Mouse (Mus musculus) forebrain, embryonic 12.5 days (tissue): ENCODE measurements around the gene Irf2. TPM values are rescaled to one million over a fixed set of nuclear protein-coding genes. Genes with fewer than 3 reads are reported as not detected.

Source experiments
- ATAC-seq: fragments of 200-750 bp; cut with Nextera tagmentation; 2 replicates; pipeline ENCODE4 v1.8.0; 2017; ENCODE audit warnings: moderate TSS enrichment; ENCODE audit not compliant: low FRiP score
- H3K27ac ChIP-seq: fragments of 300-500 bp; sonication (generic); 2 replicates; pipeline ENCODE4 v1.5.1; 2016; ENCODE audit warnings: mild to moderate bottlenecking
- H3K27me3 ChIP-seq: fragments of 300-500 bp; sonication (generic); 2 replicates; pipeline ENCODE4 v1.6.1; 2016; ENCODE audit warnings: mild to moderate bottlenecking
- H3K36me3 ChIP-seq: fragments of 300-500 bp; sonication (generic); replicated peaks from 2 replicates; pipeline ENCODE4 v1.6.1; 2016; ENCODE audit warnings: mild to moderate bottlenecking
- H3K4me1 ChIP-seq: fragments of 300-500 bp; sonication (generic); 2 replicates; pipeline ENCODE4 v1.6.1; 2016
- H3K4me2 ChIP-seq: fragments of 300-500 bp; sonication (generic); 2 replicates; pipeline ENCODE4 v1.6.1; 2016; ENCODE audit warnings: mild to moderate bottlenecking, moderate library complexity
- H3K4me3 ChIP-seq: fragments of 300-500 bp; sonication (generic); replicated peaks from 2 replicates; pipeline ENCODE4 v1.5.1; 2016; ENCODE audit warnings: mild to moderate bottlenecking
- H3K9ac ChIP-seq: fragments of 300-500 bp; sonication (generic); 2 replicates; pipeline ENCODE4 v1.6.1; 2016; ENCODE audit warnings: mild to moderate bottlenecking
- H3K9me3 ChIP-seq: fragments of 300-500 bp; sonication (generic); 2 replicates; pipeline ENCODE4 v1.6.1; 2016
- WGBS: fragments of 180-500 bp; shearing (Covaris S2); methylation state at CpG from one replicate; pipeline ENCODE4 v1.1.7; 2016; 5-methylcytosine and 5-hydroxymethylcytosine counted together
- polyA plus RNA-seq: library from polyadenylated mRNA; unstranded; fragments of >200 nt; fragmentation: Nextera tagmentation; extraction: Ambion mirVana; gene quantifications from 2 replicates; pipeline ENCODE4 v1.2.1, GENCODE M21; 2016

The Irf2 gene
- polyA plus RNA-seq, 1 experiment from 2014 or later: 11.7 TPM

DNA sequence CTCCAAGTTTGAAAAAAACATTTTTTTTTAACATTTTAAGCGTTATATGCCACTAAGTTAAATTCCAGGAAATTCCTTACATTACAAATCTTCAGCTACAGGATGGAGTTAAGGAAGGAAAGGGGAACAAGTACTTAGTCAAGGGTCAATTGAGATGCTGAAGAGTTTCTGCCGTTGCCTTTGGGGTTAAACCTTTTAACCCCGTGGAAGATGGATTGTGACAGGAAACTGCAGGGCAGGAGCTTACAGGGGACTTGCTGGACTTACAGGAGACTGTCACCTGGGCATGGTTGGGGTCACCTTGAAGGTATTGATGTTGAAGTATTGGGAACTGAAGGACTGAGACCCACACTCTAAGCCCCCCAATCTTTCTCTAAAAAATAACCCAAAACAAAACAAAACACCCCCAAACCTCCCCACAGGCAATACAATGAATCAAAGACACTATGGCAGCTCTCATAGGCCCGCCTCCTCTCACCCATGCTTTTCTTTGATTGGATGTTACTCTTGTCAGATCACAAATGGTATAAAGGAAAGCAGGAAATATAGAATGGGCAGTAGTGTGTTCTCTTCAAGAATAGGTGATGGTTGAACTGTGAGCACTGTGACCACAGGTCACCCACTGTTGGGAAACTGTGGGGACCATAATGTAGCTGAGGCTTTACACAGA lies 7.9 kb downstream of the Irf2 start:
- Histone ChIP-seq H3K27me3 (no peaks in the 10 kb centered on the region), H3K27ac (no peak overlapping the region), H3K4me1 (peaks cover 10% of the 10 kb centered on the region), H3K4me3 (no peak overlapping the region), H3K36me3 (no peaks in the 10 kb centered on the region), H3K9me3 (no peaks in the 10 kb centered on the region), H3K4me2 (no peak overlapping the region), H3K9ac (no peak overlapping the region)
- WGBS: 63% methylated on average over 4 of the region's 4 CpGs
- ATAC-seq: no peak

DNA sequence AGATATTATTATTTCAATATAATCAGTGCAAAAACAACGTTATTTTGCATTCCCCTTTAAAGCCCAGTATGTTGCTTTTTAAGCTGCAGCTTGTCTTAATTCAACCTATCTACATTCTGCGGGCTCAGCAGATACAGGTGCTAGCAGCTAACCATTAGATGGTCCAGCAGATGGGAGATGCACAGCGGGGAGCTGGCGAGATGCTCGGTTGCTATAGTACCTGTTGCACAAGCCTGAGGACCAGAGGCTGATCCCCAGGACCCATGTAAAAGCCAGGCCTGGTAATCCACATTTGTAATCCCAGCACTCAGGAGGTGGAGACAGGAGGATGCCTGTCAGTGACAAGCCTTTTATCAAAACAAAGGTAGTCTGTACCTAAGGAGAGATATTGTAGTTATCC lies 10.5 kb downstream of the Irf2 start:
- Histone ChIP-seq H3K4me1 (peaks cover 10% of the 10 kb centered on the region), H3K36me3 (no peaks in the 10 kb centered on the region), H3K9me3 (no peaks in the 10 kb centered on the region), H3K9ac (no peak overlapping the region), H3K27ac (no peak overlapping the region), H3K27me3 (no peaks in the 10 kb centered on the region), H3K4me2 (no peak overlapping the region), H3K4me3 (no peak overlapping the region)
- 49% methylated on average over 5 of the region's 5 CpGs for WGBS
- ATAC-seq: no peak

DNA sequence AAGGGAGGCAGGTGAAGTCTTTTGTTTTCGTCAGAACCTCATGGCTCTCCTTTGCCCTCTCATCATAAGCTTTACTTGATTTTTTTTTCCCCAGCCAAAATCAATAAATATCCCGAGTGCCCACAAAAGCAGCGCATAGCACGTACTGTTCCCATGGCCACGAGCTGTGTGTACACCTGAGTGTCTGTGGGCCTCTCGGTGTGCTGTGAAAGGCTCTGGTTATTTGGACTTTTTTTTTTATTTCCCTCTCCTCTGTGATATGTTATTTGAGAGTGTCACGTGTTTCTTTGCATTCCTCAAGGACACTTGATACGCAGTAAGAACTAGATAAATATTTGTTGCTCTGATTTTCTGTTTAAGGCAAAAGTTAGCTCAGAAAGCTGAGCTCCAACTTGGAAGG lies 11.0 kb downstream of the Irf2 start:
- Histone ChIP-seq H3K9ac (no peak overlapping the region), H3K4me2 (no peak overlapping the region), H3K36me3 (no peaks in the 10 kb centered on the region), H3K9me3 (no peaks in the 10 kb centered on the region), H3K27me3 (no peaks in the 10 kb centered on the region), H3K4me1 (peaks cover 10% of the 10 kb centered on the region), H3K27ac (no peak overlapping the region), H3K4me3 (no peak overlapping the region)
- ATAC-seq: no peak
- WGBS: 82% methylated on average over 8 of the region's 8 CpGs

DNA sequence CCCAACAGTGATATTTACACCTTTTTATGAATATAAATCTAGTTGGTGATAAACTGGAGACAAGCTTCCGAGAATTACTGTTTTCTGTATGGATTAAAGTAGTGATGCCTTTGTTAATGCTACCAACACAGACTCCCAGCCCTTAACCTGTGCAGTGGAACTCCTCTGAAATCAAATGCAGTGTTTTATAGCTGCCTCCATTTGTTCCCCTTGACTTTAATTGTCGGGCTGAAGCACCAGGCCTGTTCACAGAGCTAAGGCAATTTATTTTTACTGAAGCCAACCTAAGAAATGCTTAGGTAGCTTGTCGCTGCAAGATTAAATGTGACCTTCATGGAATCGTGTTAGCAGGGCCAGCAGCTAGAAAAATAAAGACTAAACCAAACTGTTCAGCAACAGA lies 11.6 kb downstream of the Irf2 start:
- 74% methylated on average over 4 of the region's 4 CpGs for WGBS
- H3K27ac ChIP-seq: no peak overlapping the region; the same call in 1 of the 2 replicates

DNA sequence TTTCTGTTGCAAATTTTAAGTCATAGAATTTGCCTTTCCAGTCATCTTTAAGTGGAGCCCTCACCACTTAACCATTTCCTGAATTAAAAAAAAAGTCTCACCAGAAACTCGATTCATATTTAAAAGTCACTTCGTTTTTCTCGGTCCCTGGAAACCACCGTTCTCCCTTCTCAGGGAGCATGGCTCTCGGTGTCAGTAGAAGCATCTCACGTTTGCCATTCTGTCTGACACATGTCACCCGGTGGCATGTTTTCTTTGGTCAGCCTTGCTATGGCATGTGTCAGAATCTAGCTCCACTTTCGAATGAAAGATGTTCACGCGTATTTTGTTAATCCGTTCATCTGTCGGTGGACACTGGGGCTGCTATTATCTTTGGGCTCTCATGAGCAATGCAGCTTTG lies 13.5 kb downstream of the Irf2 start:
- H3K27ac ChIP-seq: no peak overlapping the region
- no peaks in the 10 kb centered on the region for H3K36me3 ChIP-seq
- H3K9ac ChIP-seq: no peak overlapping the region
- no peak overlapping the region for H3K4me3 ChIP-seq
- ATAC-seq: no peak
- no peaks in the 10 kb centered on the region for H3K27me3 ChIP-seq
- WGBS: 82% methylated on average over 12 of the region's 12 CpGs
- H3K4me2 ChIP-seq: no peak overlapping the region
- no peaks in the 10 kb centered on the region for H3K9me3 ChIP-seq
- peaks cover 10% of the 10 kb centered on the region for H3K4me1 ChIP-seq

More for the DNA sequence above, 11.6 kb downstream of the Irf2 start:
- no peaks in the 10 kb centered on the region for H3K36me3 ChIP-seq
- H3K9me3 ChIP-seq: no peaks in the 10 kb centered on the region
- no peak overlapping the region for H3K9ac ChIP-seq
- H3K4me3 ChIP-seq: no peak overlapping the region
- no peak overlapping the region for H3K4me2 ChIP-seq
- H3K4me1 ChIP-seq: peaks cover 10% of the 10 kb centered on the region
- ATAC-seq: no peak
- no peaks in the 10 kb centered on the region for H3K27me3 ChIP-seq

DNA sequence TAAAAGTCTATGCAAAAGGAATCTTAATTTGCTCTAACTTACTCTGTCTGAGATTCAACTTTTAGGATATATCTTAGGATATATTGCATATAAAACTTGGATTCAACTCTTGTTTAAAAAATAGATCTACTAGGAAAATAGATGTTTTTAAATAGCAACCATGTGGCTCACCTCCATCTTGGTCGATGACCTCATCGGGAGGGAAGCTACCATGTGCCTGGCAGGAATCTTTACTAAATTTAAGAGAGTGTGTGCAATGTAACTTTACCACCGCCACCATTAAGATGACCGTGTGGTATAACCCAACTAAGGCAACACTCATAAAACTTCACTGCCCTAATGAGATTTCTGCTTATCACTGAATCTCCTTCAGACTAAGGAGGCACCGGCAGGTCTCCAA lies 14.8 kb downstream of the Irf2 start:
- 97% methylated on average over 5 of the region's 5 CpGs for WGBS

DNA sequence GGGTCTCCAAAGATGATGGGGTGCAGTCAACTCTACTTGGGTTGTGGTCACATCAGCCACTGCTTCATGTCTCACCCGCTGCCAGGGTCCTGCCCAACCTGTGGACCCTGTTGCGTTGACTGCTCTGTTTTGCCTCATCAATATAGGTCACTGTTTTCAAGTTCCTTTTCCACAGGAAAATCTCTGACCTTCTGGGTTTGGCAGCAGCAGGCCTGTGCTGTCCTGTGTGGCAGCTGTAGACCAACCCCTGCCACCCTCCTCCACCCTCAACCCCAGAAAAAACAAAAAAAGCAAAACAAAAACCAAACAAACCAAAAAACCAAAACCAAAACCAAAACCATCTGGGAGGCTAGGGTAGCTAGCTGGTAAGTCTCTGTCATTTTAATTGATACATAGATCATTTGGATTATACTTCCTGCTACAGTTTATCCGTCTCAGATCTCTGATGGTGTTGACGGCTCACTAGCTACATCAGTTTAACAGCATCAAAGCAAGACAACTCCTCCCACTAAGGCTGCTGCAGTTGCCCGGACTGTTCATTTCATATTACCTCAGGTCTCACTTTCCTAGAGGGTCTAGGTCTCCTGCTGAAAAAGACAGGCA lies 16.3 kb downstream of the Irf2 start:
- H3K36me3 ChIP-seq: 0 out of 2 replicates have a peak, but pooled peaks cover 2% of the 10 kb centered on the region
- no peaks in the 10 kb centered on the region for H3K27me3 ChIP-seq
- no peak for ATAC-seq
- 79% methylated on average over 5 of the region's 5 CpGs for WGBS
- no peak overlapping the region for H3K27ac ChIP-seq
- H3K4me3 ChIP-seq: no peak overlapping the region
- H3K4me2 ChIP-seq: no peak overlapping the region
- H3K9me3 ChIP-seq: no peaks in the 10 kb centered on the region
- no peak overlapping the region for H3K9ac ChIP-seq
- peaks cover 4% of the 10 kb centered on the region; the same call in 1 of the 2 replicates for H3K4me1 ChIP-seq

More for the DNA sequence above, 14.8 kb downstream of the Irf2 start:
- no peaks in the 10 kb centered on the region for H3K27me3 ChIP-seq
- H3K9ac ChIP-seq: no peak overlapping the region
- no peak overlapping the region for H3K4me2 ChIP-seq
- peaks cover 10% of the 10 kb centered on the region for H3K4me1 ChIP-seq
- no peaks in the 10 kb centered on the region for H3K9me3 ChIP-seq
- no peak for ATAC-seq
- 0 out of 2 replicates have a peak, but pooled peaks cover 2% of the 10 kb centered on the region for H3K36me3 ChIP-seq
- H3K4me3 ChIP-seq: no peak overlapping the region
- H3K27ac ChIP-seq: no peak overlapping the region

DNA sequence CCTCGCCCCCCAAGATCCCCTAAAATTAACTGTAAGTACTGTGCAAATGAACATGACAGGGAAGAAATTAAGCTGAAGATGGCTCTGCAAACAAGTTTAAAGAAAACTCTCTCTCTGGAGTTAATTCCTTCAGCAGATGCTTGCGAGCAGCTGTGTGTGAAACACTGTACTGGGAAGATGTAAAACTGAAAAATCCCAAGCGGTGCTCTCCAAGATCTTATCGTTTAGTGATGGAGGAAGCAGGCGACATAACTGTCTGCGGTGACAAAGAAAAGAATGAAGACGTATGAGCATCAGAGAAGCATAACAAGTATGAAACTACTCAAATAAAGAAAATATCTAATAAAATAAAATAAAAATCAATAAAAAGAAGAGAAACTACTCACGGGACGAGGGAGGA lies 18.1 kb downstream of the Irf2 start:
- Histone ChIP-seq H3K4me1 (no peaks in the 10 kb centered on the region), H3K9me3 (no peaks in the 10 kb centered on the region), H3K9ac (no peak overlapping the region), H3K4me3 (no peak overlapping the region), H3K4me2 (no peak overlapping the region), H3K27me3 (no peaks in the 10 kb centered on the region), H3K27ac (no peak overlapping the region), H3K36me3 (0 out of 2 replicates have a peak, but pooled peaks cover 2% of the 10 kb centered on the region)
- ATAC-seq: no peak
- WGBS: 92% methylated on average over 9 of the region's 9 CpGs

DNA sequence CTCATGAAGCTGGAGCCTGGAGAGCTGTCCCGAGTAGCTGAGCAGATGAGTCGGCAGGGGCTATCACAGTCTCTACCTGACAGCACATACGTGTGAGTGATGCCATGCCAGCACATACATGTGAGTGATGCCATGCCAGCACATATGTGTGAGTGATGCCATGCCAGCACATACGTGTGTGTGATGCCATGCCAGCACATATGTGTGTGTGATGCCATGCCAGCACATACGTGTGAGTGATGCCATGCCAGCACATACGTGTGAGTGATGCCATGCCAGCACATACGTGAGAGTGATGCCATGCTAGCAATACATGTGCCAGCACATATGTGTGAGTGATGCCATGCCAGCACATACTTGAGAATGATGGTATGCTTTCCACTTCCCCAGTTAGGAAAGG lies 18.6 kb downstream of the Irf2 start:
- Histone ChIP-seq H3K9me3 (no peaks in the 10 kb centered on the region), H3K27ac (no peak overlapping the region), H3K27me3 (no peaks in the 10 kb centered on the region), H3K9ac (no peak overlapping the region), H3K4me1 (no peaks in the 10 kb centered on the region), H3K36me3 (0 out of 2 replicates have a peak, but pooled peaks cover 2% of the 10 kb centered on the region), H3K4me3 (no peak overlapping the region), H3K4me2 (no peak overlapping the region)
- ATAC-seq: no peak
- 94% methylated on average over 7 of the region's 7 CpGs for WGBS

DNA sequence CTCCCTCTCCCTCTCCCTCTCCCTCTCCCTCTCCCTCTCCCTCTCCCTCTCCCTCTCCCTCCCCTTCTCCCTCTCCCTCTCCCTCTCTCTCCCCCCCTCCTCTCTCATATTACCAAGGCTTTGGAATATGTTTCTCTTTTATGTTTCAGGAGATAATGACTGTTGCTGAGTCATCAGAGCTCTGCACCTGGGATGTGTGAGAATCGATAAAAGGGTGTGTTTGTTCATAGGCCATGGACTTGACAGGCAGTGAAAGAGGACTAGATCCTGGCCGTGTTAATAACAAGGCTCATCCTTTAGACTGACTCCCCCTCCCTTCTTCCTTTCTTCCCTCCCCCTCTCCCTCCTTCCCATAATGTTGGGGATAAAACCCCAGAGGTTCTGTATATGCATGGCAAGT lies 19.1 kb downstream of the Irf2 start:
- no peaks in the 10 kb centered on the region for H3K27me3 ChIP-seq
- H3K9me3 ChIP-seq: no peaks in the 10 kb centered on the region
- H3K4me2 ChIP-seq: no peak overlapping the region
- no peaks in the 10 kb centered on the region for H3K4me1 ChIP-seq
- no peak for ATAC-seq
- H3K36me3 ChIP-seq: 0 out of 2 replicates have a peak, but pooled peaks cover 2% of the 10 kb centered on the region
- H3K9ac ChIP-seq: no peak overlapping the region
- WGBS: 73% methylated on average over 2 of the region's 2 CpGs
- H3K27ac ChIP-seq: no peak overlapping the region
- H3K4me3 ChIP-seq: no peak overlapping the region

DNA sequence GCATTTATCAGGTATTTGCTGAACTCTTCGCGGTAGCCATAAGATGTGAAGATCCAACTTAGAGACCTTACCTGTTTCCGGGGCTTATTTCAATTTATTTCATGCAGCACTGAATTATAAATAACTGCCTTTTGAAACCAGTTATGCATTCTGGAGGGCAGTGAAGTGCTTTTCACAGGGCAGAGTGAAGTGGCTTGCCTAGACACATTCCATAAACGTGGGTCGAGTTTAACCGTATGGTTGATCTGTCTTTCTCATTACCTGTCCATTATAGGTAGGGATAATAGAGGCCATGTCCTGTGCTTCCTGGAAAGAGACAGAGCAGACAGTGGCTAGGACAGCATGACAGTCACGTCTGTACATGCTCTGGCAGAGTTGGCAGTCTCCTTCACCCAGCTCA lies 20.0 kb downstream of the Irf2 start:
- H3K27me3 ChIP-seq: no peaks in the 10 kb centered on the region
- no peak overlapping the region for H3K4me2 ChIP-seq
- 91% methylated on average over 7 of the region's 7 CpGs for WGBS
- 0 out of 2 replicates have a peak, but pooled peaks cover 2% of the 10 kb centered on the region for H3K36me3 ChIP-seq
- H3K4me1 ChIP-seq: no peaks in the 10 kb centered on the region
- H3K9me3 ChIP-seq: no peaks in the 10 kb centered on the region
- ATAC-seq: no peak
- H3K9ac ChIP-seq: no peak overlapping the region
- no peak overlapping the region for H3K4me3 ChIP-seq
- H3K27ac ChIP-seq: no peak overlapping the region

DNA sequence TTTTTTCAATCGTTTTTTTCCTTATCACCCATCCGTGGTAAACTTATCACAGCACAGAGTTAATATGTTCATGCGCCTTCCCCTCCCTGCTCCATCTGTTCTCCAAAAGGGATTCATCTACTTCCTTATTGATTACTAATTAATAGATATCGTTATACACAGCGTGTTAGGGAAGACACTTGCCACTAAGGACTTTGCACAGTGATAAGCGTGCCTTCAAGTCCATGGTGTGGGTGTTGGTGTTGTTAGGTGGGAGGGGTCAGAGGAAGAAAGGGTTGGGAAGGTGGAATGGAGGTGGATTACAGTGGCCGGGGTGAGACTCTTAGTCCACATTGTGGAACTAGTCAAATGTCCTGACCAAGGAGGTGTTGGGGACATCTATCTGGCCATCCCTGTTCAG lies 21.2 kb downstream of the Irf2 start:
- H3K9me3 ChIP-seq: no peaks in the 10 kb centered on the region
- 0 out of 2 replicates have a peak, but pooled peaks cover 2% of the 10 kb centered on the region for H3K36me3 ChIP-seq
- H3K4me1 ChIP-seq: no peaks in the 10 kb centered on the region
- WGBS: 94% methylated on average over 7 of the region's 7 CpGs
- no peak overlapping the region for H3K4me3 ChIP-seq
- H3K4me2 ChIP-seq: no peak overlapping the region
- no peak overlapping the region for H3K27ac ChIP-seq
- ATAC-seq: no peak
- no peak overlapping the region for H3K9ac ChIP-seq
- H3K27me3 ChIP-seq: no peaks in the 10 kb centered on the region

DNA sequence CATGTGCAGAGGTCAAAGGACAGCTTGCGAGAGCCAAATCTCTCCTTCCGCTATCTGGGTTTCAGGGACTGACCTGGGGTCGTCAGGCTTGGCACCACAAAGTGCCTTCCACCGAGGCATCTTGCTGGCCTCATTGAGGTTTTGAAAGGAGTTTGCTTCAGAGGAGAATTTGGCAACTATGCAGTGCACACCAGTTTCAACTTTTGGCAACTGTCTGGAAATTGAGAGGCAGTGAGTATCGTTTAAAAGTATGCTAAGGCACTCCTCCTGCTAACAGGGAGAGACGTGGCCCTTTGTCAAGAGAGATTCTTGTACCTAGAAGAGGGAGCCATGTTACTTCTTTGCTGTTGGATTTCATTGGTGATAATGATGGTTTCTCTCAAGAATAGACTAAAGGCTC lies 21.9 kb downstream of the Irf2 start:
- Histone ChIP-seq H3K4me3 (no peak overlapping the region), H3K27ac (no peak overlapping the region), H3K4me1 (no peaks in the 10 kb centered on the region), H3K27me3 (no peaks in the 10 kb centered on the region), H3K36me3 (0 out of 2 replicates have a peak, but pooled peaks cover 2% of the 10 kb centered on the region), H3K4me2 (no peak overlapping the region), H3K9me3 (no peaks in the 10 kb centered on the region), H3K9ac (no peak overlapping the region)
- WGBS: 86% methylated on average over 6 of the region's 6 CpGs
- no peak for ATAC-seq
